Mouse (Mus musculus) embryonic fibroblast, embryonic 13.5 days (primary cell): ENCODE data around the gene Rab22a. TPM values are rescaled to one million over a fixed set of nuclear protein-coding genes. Genes with fewer than 3 reads are reported as not detected.
"Not testable (repeated sequence)": the region's sequence is repeated elsewhere in the genome, so short reads cannot be mapped to it uniquely, and the experiment has no call there.

Experiments used
- H3K27ac ChIP-seq: 2 replicates; pipeline ENCODE4 v1.5.1; 2012; ENCODE audit warnings: low read length, control low read depth, inconsistent platforms; ENCODE audit not compliant: insufficient read depth
- H3K4me1 ChIP-seq: 2 replicates; pipeline ENCODE4 v1.6.1; 2011; ENCODE audit warnings: low read length; ENCODE audit not compliant: control insufficient read depth, insufficient read depth
- H3K4me3 ChIP-seq: 2 replicates; pipeline ENCODE4 v1.5.1; 2011; ENCODE audit warnings: mild to moderate bottlenecking, control low read depth, low read length; ENCODE audit not compliant: insufficient read depth
- CTCF ChIP-seq: IDR thresholded peaks from 2 replicates; pipeline ENCODE4 v1.5.1; 2011; ENCODE audit warnings: mild to moderate bottlenecking, control low read depth, low read length, moderate library complexity, borderline replicate concordance; ENCODE audit not compliant: insufficient read depth
- POLR2A ChIP-seq: IDR thresholded peaks from 2 replicates; pipeline ENCODE4 v1.6.1; 2011; ENCODE audit warnings: low read depth, mild to moderate bottlenecking, control low read depth, low read length, moderate library complexity
- polyA plus RNA-seq: library from polyadenylated mRNA; stranded (reverse); fragments of >200 nt; gene quantifications from 2 replicates; pipeline ENCODE4 v1.2.4, GENCODE M21; 2011; ENCODE audit warnings: low read depth; ENCODE audit not compliant: missing spikeins, insufficient read length

Gene Rab22a
- 48.6 and 54.5 TPM in 2 replicates for polyA plus RNA-seq

- TF ChIP-seq CTCF, result no peak
- TF ChIP-seq POLR2A, result peak; percentile 94
- Histone ChIP-seq H3K4me3 (peak within 1 kb of the TSS; percentile 99), H3K27ac (peak within 1 kb of the TSS; percentile 29; the same call in 1 of the 2 replicates), H3K4me1 (peaks cover 3% of the 10 kb centered on the region; the same call in 1 of the 2 replicates)
Measured at GRCm38 (mm10) chr2:173659057-173659925, at the start of gene Rab22a. Gene Rab22a, plus strand, starts transcription at chr2:173659760.

- H3K4me1 ChIP-seq, result peaks cover 2% of the 10 kb centered on the region; the same call in 1 of the 2 replicates
- TF ChIP-seq CTCF, result no peak
- H3K4me3 ChIP-seq, result no peak overlapping the region
- no peak overlapping the region for H3K27ac ChIP-seq
Measured at GRCm38 (mm10) chr2:173615378-173616081, 44.0 kb upstream of the Rab22a start.

GRCm38 (mm10) chr2:173616156-173616555, 43.4 kb upstream of the Rab22a start:
- peaks cover 2% of the 10 kb centered on the region; the same call in 1 of the 2 replicates for H3K4me1 ChIP-seq
- H3K4me3 ChIP-seq, result no peak overlapping the region
- TF ChIP-seq POLR2A (no peak), CTCF (no peak)
- no peak overlapping the region for H3K27ac ChIP-seq

GRCm38 (mm10) chr2:173619132-173619531, 40.4 kb upstream of the Rab22a start:
- Histone ChIP-seq H3K27ac (no peak overlapping the region), H3K4me3 (no peak overlapping the region), H3K4me1 (peaks cover 2% of the 10 kb centered on the region; the same call in 1 of the 2 replicates)
- TF ChIP-seq POLR2A (no peak), CTCF (no peak)

- TF ChIP-seq POLR2A (no peak), CTCF (no peak)
- peaks cover 2% of the 10 kb centered on the region; the same call in 1 of the 2 replicates for H3K4me1 ChIP-seq
- H3K4me3 ChIP-seq, result no peak overlapping the region
- no peak overlapping the region for H3K27ac ChIP-seq
Measured at GRCm38 (mm10) chr2:173620645-173621044, 38.9 kb upstream of the Rab22a start.

GRCm38 (mm10) chr2:173622173-173622601, 37.4 kb upstream of the Rab22a start:
- H3K4me3 ChIP-seq, result no peak overlapping the region
- TF ChIP-seq CTCF, result no peak
- TF ChIP-seq POLR2A, result no peak
- peaks cover 2% of the 10 kb centered on the region; the same call in 1 of the 2 replicates for H3K4me1 ChIP-seq
- H3K27ac ChIP-seq, result no peak overlapping the region

- no peaks in the 10 kb centered on the region for H3K4me1 ChIP-seq
- no peak overlapping the region for H3K27ac ChIP-seq
- TF ChIP-seq CTCF, result no peak
- no peak for TF ChIP-seq POLR2A
- no peak overlapping the region for H3K4me3 ChIP-seq
Measured at GRCm38 (mm10) chr2:173624667-173625066, 34.9 kb upstream of the Rab22a start.

GRCm38 (mm10) chr2:173625786-173626185, 33.8 kb upstream of the Rab22a start:
- Histone ChIP-seq H3K4me3 (no peak overlapping the region), H3K27ac (no peak overlapping the region), H3K4me1 (no peaks in the 10 kb centered on the region)
- TF ChIP-seq POLR2A, result no peak
- TF ChIP-seq CTCF, result no peak

- not testable (repeated sequence) for H3K27ac ChIP-seq, H3K4me3 ChIP-seq, H3K4me1 ChIP-seq
Measured at GRCm38 (mm10) chr2:173634106-173634505, 25.5 kb upstream of the Rab22a start.

- H3K4me3 ChIP-seq, result no peak overlapping the region
- H3K27ac ChIP-seq, result no peak overlapping the region
- H3K4me1 ChIP-seq, result no peaks in the 10 kb centered on the region
- no peak for TF ChIP-seq CTCF
Measured at GRCm38 (mm10) chr2:173641370-173641769, 18.2 kb upstream of the Rab22a start.
